Mouse (Mus musculus) telencephalon, adult 2 months (tissue): ENCODE measurements around the gene Wwc1.

Experiments used
- DNase-seq: peaks from one replicate; pipeline ENCODE4 v3.0.0-alpha.2; 2011; ENCODE audit warnings: low read depth, low spot score

Gene Wwc1

DNA sequence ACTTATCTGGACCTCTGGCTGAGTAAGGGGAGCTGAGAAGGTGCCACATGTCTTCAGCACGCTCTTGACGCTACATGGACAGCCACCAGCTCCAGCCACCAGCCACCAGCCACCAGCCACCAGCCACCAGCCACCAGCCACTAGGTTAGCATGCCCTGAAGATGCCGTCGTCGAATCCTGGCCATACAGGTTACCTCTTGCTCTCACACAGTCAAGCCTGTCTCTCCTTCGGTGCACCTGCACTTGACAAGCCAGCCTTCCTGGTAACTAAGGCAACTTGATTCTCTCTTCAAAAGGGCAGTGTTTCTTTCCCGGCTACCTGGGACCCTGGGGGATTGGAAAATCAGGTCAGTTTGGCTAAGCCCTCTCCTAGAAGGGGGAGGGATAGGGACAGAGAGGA is 7.2 kb downstream of the Wwc1 start:
- no peak for DNase-seq

DNA sequence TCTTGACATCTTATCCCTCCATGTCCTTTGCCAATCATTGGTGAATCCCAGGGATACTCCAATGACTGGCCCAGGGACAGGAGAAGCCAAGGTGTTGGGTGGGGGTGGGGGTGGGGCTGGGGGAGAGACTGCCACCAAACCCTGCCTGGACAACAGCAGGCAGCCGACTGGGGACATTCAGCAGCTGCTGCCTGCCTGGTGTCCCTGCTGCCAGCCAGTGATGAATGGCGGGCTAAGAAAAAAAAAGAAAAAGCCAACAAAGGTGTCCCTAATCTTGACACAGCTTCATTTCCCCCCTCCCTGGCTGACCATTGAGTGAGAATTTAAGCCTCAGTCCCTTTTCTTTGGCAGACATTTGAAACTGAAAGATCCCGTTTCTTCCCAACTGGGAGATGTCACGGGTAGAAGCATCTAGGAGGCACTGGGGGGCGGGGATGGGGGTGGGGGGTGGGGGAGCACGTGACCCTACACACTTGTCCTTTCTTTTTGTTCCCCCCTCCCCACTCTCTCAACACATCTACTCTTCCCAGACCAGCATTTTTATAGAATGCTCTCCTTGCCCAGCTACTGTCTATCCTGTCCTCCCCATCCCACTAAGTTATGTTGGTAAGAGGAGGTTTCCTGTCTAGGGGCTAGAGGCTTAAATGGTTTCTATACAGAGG is 7.9 kb downstream of the Wwc1 start:
- no peak for DNase-seq

DNA sequence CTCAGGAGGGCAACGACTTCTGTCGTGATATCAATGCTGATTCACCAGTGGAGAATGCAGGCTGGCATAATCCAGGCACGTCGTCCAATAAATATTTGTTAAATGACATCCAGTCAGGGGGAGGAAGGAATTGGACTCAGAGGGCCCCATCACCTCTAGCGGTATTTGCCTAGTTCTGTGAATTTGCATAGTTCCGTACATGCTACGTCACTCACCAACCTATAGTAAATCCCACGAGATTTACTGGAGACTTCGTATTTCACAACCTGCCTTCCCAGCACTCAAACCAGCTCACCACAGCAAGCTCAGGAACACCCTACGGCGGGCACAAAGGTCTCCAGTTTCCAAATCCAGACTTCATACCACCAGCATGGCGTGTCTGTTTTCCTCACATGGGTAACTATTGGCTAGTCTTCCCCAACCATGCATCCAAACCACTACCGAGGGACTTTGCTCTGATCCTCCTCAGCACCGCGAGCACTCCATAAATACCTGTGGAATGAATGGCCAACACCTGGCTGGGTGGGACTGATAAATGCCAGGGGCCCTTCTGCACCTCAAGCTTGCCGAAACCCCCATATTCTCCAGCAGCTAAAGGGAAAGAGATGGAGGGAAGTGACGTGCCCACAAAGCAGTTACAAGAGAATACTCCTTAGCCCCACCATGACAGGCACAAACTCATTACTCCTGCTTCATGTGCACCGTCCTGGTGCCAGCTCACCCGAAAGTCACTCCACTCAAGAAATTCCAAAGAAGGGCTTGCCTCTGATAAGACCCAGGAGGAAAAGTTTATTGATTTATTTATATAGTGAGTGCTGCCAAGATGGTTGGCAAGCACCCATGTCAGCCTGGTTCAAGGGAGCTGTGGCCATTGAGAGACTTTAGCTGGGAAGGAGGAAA is 9.3 kb downstream of the Wwc1 start:
- DNase-seq, result no peak

DNA sequence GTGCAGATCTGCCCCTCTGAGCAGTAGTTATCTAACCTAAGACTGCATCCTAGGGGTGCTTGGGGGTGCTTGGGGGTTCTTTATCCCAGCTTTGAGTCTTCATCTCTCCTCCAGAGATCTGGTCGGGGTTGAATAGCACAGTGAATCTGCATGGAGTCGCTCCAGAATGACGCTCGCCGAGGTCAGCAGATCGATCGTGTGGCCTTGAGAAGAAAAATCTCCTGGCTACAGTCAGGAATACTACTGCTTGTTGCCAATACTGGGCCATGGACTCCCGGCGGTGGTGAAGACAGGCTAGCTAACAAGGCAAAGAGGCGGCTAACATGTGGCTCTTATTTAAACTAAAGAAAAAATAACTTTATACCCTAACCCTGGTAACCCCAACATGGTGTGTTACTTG is 12.0 kb downstream of the Wwc1 start:
- no peak for DNase-seq

DNA sequence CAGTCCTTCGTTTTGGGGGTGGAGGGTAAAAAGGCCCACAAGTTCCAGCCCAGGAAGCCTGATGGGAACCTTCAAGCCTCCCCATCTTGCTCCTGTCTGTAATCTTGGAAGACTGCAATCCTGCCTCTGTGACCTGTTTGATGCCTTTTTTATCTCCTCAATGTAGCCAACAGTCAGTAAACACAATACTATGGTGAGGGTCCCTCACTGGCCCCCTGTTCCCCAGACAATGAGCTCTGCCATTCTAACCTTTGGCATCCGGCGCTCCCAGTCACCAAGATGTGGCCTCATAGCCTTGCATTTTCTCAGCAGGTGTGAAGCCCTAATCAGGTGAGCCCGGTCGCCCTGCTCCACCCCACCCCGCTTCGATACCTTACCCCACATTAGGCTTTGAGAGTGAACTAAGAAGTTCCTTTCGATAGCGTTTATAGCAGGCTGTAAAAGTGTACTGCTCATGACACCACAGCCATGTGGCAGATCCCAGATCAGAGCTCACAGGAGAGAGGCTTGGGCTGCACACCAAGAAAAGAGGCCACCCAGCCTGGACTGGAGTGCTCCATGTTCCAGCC is 16.3 kb downstream of the Wwc1 start:
- no peak for DNase-seq

DNA sequence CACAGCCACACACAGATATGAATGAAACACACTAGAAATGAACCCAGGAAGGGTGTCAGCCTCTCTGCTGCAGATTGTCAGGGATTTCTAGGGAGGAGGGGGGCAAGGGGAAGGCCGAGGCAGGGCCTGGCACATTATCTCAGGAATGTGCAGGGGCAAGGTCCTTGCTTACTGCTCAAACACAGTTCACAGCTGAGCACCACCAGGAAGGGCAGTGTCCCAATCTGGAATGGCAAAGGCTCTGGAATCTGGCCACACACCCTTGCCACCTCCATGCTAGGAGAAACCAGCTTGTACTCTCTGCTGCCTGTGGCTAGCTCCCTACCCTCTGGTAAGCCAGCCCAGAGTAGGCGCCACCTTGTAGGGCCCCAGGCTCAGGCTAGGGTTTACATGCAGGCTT is 16.8 kb downstream of the Wwc1 start:
- no peak for DNase-seq

DNA sequence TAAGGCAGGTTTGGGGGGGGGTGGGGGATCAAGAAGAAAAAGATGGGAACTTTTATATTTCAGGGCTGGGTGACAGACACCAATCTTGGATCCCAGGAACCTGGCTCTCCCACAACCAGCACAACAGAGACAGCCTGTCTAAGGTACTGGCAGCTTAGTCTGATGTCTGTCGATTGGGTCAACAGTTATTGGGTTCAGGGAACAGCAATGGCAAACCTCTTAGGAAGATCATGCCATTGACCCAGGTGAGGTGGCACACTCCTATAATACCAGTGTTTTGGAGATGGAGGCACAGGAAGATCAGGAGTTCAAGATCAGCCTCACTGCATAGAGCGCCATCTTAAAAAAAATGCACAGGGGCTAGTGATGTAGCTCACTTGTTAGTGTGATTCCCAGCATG is 17.9 kb downstream of the Wwc1 start:
- DNase-seq, result no peak

DNA sequence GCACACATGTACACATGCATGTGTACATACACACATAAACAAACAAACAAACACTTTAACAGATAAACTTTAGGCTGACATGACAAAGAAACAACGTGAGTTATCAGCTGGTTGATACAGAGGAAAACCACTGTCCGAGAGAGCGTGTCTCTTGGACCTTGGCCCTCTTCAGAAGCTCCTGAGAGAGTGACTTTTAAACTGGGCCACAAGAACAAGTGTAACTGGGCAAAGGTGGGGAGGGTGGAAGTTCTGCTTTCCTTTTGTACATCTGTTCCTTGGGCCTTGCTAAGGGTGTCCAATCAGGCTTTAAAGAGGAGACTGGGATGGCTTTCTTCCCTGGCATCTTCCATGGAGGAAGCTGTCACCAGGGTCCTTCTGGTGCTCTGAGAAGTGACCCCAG is 21.1 kb downstream of the Wwc1 start:
- DNase-seq, result no peak

DNA sequence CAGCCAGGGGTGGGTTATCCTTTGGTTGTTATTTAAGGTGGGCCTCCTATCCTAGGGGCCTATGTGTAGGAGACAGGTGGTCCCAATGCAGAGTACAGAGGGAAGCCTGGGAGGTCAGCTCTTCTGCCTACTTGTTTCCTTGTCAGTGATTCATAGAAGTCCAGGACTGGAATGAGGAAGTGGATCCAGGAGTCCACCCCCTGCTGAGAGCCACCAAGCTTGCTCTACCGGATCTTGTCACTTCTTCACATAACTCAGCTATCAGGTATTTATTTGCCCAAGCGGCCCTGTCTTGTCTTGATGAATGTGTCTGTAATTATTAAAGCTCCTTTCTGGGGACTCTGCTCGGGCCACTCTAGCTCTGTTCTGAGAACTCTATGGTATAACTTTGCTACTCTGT is 24.8 kb downstream of the Wwc1 start:
- DNase-seq, result no peak

DNA sequence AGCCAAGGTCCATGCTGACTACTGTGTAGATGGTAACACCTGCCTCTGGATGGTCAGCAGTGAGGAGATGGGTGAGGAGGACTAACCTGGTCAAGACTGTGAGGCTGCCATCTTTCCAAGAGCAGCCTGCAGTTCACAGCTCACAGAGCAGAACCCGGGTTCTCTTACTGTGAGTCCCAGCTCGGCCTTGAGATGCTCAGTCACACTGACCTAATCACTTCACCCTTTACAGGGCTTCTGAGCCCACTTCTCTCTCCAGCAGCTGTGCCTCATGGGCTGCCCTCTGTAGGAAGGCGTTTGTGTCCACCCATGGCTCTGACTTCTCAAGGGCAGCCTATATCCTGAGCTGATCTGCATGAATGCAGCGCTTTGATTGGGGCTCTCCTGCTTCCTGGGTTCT is 27.1 kb downstream of the Wwc1 start:
- no peak for DNase-seq

DNA sequence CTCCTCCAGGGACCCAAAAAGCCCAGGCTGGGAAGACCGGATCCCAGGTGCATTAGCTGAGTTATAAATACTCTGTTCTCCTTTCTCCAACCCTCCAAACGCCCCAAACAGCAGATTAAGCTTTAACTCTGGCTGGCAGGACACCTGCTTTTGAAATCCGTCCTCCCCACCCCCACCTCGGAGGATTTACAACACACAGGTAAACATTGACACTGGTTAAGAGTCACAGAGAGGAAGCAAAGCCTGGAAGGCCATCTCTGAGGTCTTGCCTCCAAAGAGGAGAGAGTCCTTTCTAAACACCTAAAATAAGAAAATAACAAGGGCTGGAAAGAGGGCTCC is 28.6 kb downstream of the Wwc1 start:
- DNase-seq, result no peak

DNA sequence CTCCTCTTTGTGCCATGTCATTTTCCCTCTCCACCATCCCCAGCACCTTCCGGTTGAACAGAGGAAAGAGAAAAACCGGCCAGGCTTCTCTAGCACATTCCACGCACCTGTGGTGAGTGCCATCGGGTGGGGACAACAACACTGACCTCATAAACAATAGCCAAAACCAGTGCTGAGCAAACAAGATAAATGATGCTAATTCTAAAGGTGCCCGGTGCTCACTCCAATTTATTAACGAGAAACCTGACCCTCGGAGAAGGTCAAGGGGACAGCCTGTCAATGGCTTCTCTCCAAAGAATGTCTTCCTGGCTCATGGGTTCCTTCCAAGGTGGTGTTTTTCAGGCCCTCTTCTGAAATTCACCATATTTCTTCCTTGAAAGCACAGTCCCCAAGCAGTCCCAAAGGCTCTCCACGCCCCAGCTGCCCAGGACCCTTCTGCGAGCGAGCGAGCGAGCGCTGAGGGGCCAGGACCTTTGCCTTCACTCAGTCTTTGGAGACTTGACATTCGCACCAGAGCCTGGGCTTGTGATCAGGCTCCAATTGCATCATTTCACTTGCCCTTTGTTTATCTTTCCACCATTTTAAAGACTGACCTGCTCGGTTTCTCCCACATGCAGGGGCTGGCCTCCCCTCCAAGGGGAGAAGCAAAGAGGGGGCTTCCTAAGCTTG is 29.1 kb downstream of the Wwc1 start:
- DNase-seq, result no peak

DNA sequence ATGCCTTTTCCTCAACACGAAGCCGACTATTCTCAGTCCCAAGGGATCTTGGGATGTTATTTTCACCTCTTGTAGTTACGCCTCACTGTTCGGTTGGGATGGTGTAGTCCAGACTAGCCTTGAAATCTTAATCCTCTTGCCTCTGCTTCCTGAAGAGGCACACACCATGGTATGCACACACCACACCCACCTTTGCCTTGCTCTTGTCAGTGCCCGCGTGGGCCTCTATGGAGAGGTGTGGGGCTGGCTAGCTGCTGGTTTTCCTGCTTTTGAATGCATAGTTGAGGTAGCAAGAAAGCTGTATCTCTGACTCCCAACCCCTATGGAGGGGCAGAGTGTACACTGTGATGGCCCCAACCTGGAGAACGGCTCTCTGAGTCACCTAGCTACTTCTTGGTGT is 29.9 kb downstream of the Wwc1 start:
- no peak for DNase-seq

DNA sequence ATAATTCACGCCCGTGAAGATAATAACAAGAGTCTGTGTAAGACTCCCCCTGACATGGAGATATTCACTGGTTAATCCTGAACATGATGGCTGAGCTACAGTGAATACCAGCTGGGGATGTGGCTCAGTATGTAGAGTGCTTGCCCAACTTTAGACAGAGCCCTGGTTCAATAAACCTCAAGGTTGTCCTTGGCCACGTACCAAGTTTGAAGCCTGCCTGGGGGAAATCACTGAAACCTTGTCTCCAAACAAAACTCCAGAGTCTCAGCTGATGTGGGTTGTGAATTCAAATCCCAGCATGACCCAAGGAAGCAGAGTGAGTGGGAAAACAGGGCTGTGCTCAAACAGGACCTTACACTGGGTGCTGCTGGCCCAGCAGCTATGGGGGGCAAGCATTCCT is 30.3 kb downstream of the Wwc1 start:
- no peak for DNase-seq

DNA sequence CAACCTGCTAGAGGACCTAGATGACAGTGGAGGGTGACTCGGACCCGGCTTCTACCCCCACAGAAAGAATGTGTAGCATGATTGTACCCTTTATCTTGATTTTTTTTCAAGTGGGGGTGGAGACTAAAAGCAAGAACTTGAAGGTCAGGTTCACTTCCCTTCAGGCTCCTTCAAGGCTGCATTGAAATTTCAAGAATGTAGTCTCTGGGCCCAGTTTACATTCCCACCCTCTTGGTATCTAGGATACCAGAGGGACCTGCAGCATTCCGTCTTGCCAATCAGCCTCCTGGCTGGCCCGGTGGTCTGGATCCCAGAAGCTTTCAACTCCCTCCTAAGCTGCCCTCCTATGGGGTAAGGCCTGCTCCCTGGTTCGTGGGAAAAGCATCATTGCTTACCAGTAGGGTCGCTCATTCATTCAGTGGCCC is 31.9 kb downstream of the Wwc1 start:
- no peak for DNase-seq

DNA sequence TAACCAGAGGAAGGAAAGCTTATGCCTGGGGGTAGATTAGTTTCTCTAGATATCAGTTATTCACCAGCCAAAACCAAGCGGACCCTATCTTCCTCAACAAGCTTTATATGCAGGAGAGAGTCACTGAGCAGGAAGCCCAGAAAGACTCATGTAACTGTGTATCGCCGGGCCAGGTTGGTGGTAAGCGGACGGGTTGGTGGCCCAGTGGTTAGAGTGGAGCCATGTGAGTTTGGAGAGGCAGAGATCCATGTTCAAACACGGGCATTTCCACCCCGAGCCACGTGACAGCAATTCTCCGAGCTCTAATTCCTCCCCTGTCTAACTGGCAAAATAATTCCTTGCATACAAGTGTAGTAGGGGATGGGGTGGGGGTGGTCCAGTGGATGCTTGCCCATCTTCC is 32.4 kb downstream of the Wwc1 start:
- DNase-seq, result no peak

DNA sequence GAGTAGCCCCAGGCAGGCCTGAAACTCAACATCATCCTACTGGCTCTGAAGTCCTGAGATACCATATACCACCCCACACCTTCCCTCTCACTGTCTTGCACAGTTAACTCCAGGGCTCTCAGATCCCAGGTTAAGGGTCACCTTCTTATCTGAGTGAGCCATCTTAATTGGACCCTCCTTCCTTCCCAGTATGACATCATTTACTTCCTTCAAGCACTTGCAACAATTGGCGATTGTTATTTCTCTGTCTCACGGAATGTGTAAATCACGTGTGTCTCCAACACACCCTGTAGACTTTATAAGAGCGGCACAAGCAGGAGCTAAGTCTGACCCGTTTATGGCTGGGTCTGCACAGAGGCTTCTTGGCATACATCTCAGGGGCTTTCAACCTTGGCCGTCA is 35.1 kb downstream of the Wwc1 start:
- DNase-seq, result no peak

DNA sequence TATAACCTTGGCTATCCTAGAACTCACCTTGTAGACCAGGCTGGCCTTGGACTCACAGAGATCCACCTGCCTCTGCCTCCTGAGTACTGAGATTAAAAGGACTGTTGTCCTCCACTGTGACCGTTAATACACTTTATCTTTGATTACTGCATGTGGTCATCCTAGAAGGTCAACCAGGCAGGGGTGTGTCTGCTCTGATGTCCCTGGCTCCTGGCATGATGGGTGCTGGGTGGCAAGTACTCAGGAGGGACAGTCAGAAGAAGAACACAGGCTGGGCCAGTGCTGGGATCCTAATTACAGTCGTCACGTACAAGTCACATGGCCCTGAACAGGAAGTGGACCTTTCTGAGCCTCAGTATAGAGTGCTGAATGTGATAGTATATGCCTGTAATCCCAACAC is 38.7 kb downstream of the Wwc1 start:
- no peak for DNase-seq

DNA sequence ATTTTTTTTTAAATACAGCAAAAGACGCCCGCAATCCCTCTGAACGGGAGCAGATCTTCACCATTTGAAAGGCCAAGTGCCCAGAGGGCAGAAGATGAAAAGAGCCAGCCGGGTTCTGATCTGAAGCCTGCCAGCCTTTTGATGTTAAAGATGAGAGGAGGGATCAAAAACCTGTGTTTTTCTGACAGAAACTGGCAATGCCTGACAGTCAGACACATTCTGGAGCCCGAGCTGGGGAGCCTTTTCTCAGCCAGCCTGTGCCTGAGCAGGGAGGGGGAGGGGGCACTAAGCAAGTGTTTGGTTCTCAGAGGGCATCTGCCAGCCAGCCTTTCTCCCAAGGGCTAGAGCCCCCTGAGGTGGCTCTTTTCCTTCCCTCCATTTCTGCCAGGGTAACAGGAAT is 39.3 kb downstream of the Wwc1 start:
- no peak for DNase-seq

DNA sequence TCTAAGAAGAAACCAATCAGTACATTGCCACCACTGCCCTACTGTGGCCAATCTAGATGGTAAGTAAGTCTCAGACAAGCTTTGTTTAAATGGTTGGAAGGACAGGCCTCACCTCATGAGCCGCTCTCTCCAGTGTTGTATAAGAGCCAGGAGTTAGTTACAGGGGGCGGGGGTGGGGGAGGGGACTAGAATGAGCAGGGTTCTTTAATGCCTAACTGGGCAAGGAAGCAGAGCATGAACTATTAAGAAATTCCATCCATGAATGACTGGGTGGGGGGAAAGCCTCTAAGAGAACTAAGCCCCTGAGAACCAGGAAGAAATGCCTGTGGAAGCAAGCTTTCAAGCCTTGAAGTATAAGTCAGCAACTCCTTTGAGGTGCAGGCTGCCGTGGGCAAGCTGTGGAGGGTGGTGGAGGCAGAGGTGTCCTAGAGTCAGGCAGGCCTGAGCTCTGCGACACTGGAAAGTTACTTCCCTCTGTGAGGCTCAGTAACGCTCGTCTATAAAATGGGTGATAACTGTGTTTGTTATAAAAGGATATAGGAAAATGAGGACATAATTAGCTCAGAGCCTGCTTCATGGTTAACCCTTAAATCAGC is 41.4 kb downstream of the Wwc1 start:
- no peak for DNase-seq

DNA sequence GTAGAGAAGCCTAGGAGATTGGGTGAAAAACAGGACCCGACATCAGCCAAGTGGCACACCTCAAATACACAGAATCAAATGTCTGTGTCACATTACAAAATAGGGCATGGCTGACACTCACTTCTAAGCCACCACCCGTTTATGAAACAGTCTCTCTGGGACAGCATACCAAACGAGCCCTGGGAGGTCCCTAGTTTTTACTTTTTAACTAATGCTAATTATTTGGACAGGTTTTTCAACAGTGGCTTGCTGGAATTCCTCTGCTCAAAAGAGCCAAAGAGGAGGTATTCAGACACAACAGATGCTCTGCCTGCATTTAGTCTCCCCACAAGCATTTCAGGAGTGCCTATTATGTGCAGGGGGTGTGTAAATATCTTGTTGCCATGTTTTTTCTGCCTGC is 44.7 kb downstream of the Wwc1 start:
- no peak for DNase-seq

DNA sequence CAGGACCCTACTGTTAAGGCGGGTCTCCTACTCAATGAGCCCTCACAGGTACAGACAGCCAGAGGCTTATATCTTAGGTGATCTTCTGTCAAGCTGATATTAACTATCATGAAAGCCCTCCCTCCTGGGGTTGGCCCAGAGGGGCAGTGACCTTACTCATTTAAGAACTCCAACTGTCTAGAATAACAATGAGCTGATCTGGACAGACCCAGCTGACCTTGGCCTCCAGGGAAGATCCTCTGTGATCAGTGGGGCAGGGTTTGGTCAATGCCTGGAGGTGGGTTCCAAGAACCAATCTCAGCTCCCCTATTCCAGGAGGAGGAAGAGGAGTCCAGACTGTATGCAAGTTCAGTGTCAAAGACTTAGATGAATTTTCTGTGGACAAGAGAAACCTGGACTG is 45.2 kb downstream of the Wwc1 start:
- no peak for DNase-seq
